Mouse (Mus musculus): Measurements from ENCODE around the gene Srgap1.

Srgap1 gene

GRCm38 (mm10) chr10:122016631-122017030, 30.5 kb downstream of the Srgap1 start:
- peak; percentile 41 for DNase-seq

GRCm38 (mm10) chr10:122012321-122012720, 34.8 kb downstream of the Srgap1 start:
- DNase-seq: no peak

GRCm38 (mm10) chr10:122008731-122009391, 38.3 kb downstream of the Srgap1 start:
- DNase-seq: peak; percentile 79

- no peak for DNase-seq
Observed at GRCm38 (mm10) chr10:122008370-122008730, 38.8 kb downstream of the Srgap1 start.

GRCm38 (mm10) chr10:122006606-122007005, 40.5 kb downstream of the Srgap1 start:
- peak; percentile 16 for DNase-seq

GRCm38 (mm10) chr10:122006151-122006550, 41.0 kb downstream of the Srgap1 start:
- DNase-seq: peak; percentile 6

GRCm38 (mm10) chr10:122005560-122005959, 41.6 kb downstream of the Srgap1 start:
- DNase-seq: peak; percentile 64

GRCm38 (mm10) chr10:122002930-122003329, 44.2 kb downstream of the Srgap1 start:
- DNase-seq: no peak

GRCm38 (mm10) chr10:121998806-121999205, 48.3 kb downstream of the Srgap1 start:
- no peak for DNase-seq

GRCm38 (mm10) chr10:121996500-121996899, 50.6 kb downstream of the Srgap1 start:
- no peak for DNase-seq

- no peak for DNase-seq
Observed at GRCm38 (mm10) chr10:121995448-121995847, 51.7 kb downstream of the Srgap1 start.

- DNase-seq: no peak
Observed at GRCm38 (mm10) chr10:121994660-121995059, 52.5 kb downstream of the Srgap1 start.

GRCm38 (mm10) chr10:121992609-121993008, 54.5 kb downstream of the Srgap1 start:
- no peak for DNase-seq

- DNase-seq: peak; percentile 29
Observed at GRCm38 (mm10) chr10:121986997-121987396, 60.1 kb downstream of the Srgap1 start.

- no peak for DNase-seq
Observed at GRCm38 (mm10) chr10:121984887-121985286, 62.2 kb downstream of the Srgap1 start.

- DNase-seq: no peak
Observed at GRCm38 (mm10) chr10:121983993-121984610, 63.0 kb downstream of the Srgap1 start.

GRCm38 (mm10) chr10:121975330-121975729, 71.8 kb downstream of the Srgap1 start:
- no peak for DNase-seq

GRCm38 (mm10) chr10:121974591-121974990, 72.5 kb downstream of the Srgap1 start:
- no peak for DNase-seq

- no peak for DNase-seq
Observed at GRCm38 (mm10) chr10:121973281-121973680, 73.8 kb downstream of the Srgap1 start.

GRCm38 (mm10) chr10:121972249-121972892, 74.7 kb downstream of the Srgap1 start:
- DNase-seq: peak; percentile 40

- peak; percentile 47 for DNase-seq
Observed at GRCm38 (mm10) chr10:121971658-121972057, 75.5 kb downstream of the Srgap1 start.

- no peak for DNase-seq
Observed at GRCm38 (mm10) chr10:121970912-121971311, 76.2 kb downstream of the Srgap1 start.

- DNase-seq: no peak
Observed at GRCm38 (mm10) chr10:121964114-121964513, 83.0 kb downstream of the Srgap1 start.

- no peak for DNase-seq
Observed at GRCm38 (mm10) chr10:121962053-121962452, 85.1 kb downstream of the Srgap1 start.

Measured in lung, postnatal 36 days (tissue).